Mouse (Mus musculus) frontal cortex, postnatal 25 days (tissue): ENCODE measurements around the gene Mgst2.

Experiments
- DNase-seq, 2 experiments: peaks; one replicate each; pipeline ENCODE4 v3.0.0; 2022; ENCODE audit warnings: low spot score in 2 of 2

The Mgst2 gene

GRCm38 (mm10) chr3:51660060-51660459 lies at the start of gene Mgst2:
TSS of gene Mgst2 (plus strand) at chr3:51660360.
- no peak for DNase-seq

GRCm38 (mm10) chr3:51611972-51612371 lies 48.2 kb upstream of the Mgst2 start:
- DNase-seq, result peak; percentile 22 to 23

GRCm38 (mm10) chr3:51612398-51613356 lies 47.5 kb upstream of the Mgst2 start:
- DNase-seq, result no peak

- DNase-seq, result no peak
Observed at GRCm38 (mm10) chr3:51614278-51614677, 45.9 kb upstream of the Mgst2 start.

- no peak for DNase-seq
Observed at GRCm38 (mm10) chr3:51623956-51624355, 36.2 kb upstream of the Mgst2 start.

GRCm38 (mm10) chr3:51627741-51628140 lies 32.4 kb upstream of the Mgst2 start:
- DNase-seq, result no peak

GRCm38 (mm10) chr3:51628977-51629376 lies 31.2 kb upstream of the Mgst2 start:
- DNase-seq, result no peak

- no peak for DNase-seq
Observed at GRCm38 (mm10) chr3:51630746-51631145, 29.4 kb upstream of the Mgst2 start.

- no peak for DNase-seq
Observed at GRCm38 (mm10) chr3:51631971-51632370, 28.2 kb upstream of the Mgst2 start.

GRCm38 (mm10) chr3:51634451-51634850 lies 25.7 kb upstream of the Mgst2 start:
- DNase-seq, result no peak

GRCm38 (mm10) chr3:51635960-51636359 lies 24.2 kb upstream of the Mgst2 start:
- no peak for DNase-seq

GRCm38 (mm10) chr3:51636700-51637099 lies 23.5 kb upstream of the Mgst2 start:
- DNase-seq, result no peak

GRCm38 (mm10) chr3:51637326-51637725 lies 22.8 kb upstream of the Mgst2 start:
- no peak for DNase-seq

- no peak for DNase-seq
Observed at GRCm38 (mm10) chr3:51638260-51638659, 21.9 kb upstream of the Mgst2 start.

GRCm38 (mm10) chr3:51645484-51645883 lies 14.7 kb upstream of the Mgst2 start:
- DNase-seq, result no peak

- no peak for DNase-seq
Observed at GRCm38 (mm10) chr3:51646301-51646700, 13.9 kb upstream of the Mgst2 start.

- DNase-seq, result no peak
Observed at GRCm38 (mm10) chr3:51647356-51647755, 12.8 kb upstream of the Mgst2 start.

GRCm38 (mm10) chr3:51648037-51648664 lies 12.0 kb upstream of the Mgst2 start:
- peak; percentile 60 to 71 for DNase-seq

GRCm38 (mm10) chr3:51649426-51649825 lies 10.7 kb upstream of the Mgst2 start:
- DNase-seq, result no peak

- no peak for DNase-seq
Observed at GRCm38 (mm10) chr3:51649986-51650385, 10.2 kb upstream of the Mgst2 start.

- DNase-seq, result no peak
Observed at GRCm38 (mm10) chr3:51651149-51651548, 9.0 kb upstream of the Mgst2 start.

- DNase-seq, result peak; percentile 38 to 68
Observed at GRCm38 (mm10) chr3:51652292-51652691, 7.9 kb upstream of the Mgst2 start.

- DNase-seq, result no peak
Observed at GRCm38 (mm10) chr3:51652701-51653100, 7.5 kb upstream of the Mgst2 start.
